8 mouse cellular contexts compared by ENCODE assay signal in genomic region chr6:47188193-47188592, GRCm38 (mm10).
DNase-seq lines count a peak whose midpoint lies in the region; ATAC-seq and TF ChIP-seq lines count a peak whose summit lies in the region.

No protein-coding gene starts in this region.

- H3K79me2 ChIP-seq in heart, adult 2 months (replicated peaks; ENCODE audit: control insufficient read depth, insufficient read depth, low read length) = no peaks in the 10 kb centered on the region

- TF ChIP-seq CTCF in heart, adult 2 months (IDR thresholded peaks at IDR 0.05) = peak; percentile 64
- TF ChIP-seq CTCF in left cerebral cortex, adult 2 months (IDR thresholded peaks at IDR 0.05) = peak; percentile 66

- TF ChIP-seq POLR2A in heart, adult 2 months (IDR thresholded peaks at IDR 0.05; ENCODE audit: insufficient read depth, low read depth, low read length) = no peak

- H3K36me3 ChIP-seq in heart, adult 2 months (ENCODE audit: control insufficient read depth, insufficient read depth, low read length) = no peaks in the 10 kb centered on the region

- H3K27ac ChIP-seq in heart, adult 2 months = no peak overlapping the region
- H3K27ac ChIP-seq in left cerebral cortex, adult 2 months = no peak overlapping the region

- H3K4me1 ChIP-seq in heart, adult 2 months (ENCODE audit: control insufficient read depth, insufficient read depth, low read length) = peaks cover 2% of the 10 kb centered on the region

- no peak for TF ChIP-seq EP300 in heart, adult 2 months (IDR thresholded peaks at IDR 0.05; ENCODE audit: insufficient read depth, low read depth, low read length)

- no peak for ATAC-seq in CD4-positive, CD25-positive, alpha-beta regulatory T cell, adult 4 months

- no peak for DNase-seq in heart, adult 2 months
- no peak for DNase-seq in heart, adult 8-10 months (ENCODE audit: low spot score)
- DNase-seq in CD4-positive helper T cell, adult 2 months (ENCODE audit: low read depth, low spot score) = peak; percentile 21
- peak; percentile 14 for DNase-seq in adrenal gland, adult 8-10 months
- DNase-seq in frontal cortex, postnatal 14 days (ENCODE audit: low spot score in 2 of 2) = peak; percentile 22 to 52
- DNase-seq in left cerebral cortex, adult 2 months (ENCODE audit: extremely low spot score in 1 of 2, low spot score in 2 of 2) = peak; percentile 28 to 45
- DNase-seq in retina, embryonic 14.5 days (ENCODE audit: low spot score) = peak; percentile 83

- intact Hi-C loops in heart, adult 2 months (cut with DNase I) = no loop called here
- intact Hi-C loops in left cerebral cortex, adult 2 months (cut with DNase I) = no loop called here

- WGBS in heart, adult 2 months = 50% methylated on average over 7 of the region's 7 CpGs

- H3K27me3 ChIP-seq in heart, adult 2 months (ENCODE audit: control insufficient read depth, insufficient read depth, low read length) = no peaks in the 10 kb centered on the region

- no peak overlapping the region for H3K9ac ChIP-seq in heart, adult 2 months (ENCODE audit: low read depth, low read length)

- no peak overlapping the region for H3K4me3 ChIP-seq in heart, adult 2 months
- no peak overlapping the region for H3K4me3 ChIP-seq in left cerebral cortex, adult 2 months

Comparison
In these comparisons a context has a peak if more than half of its experiments do, and no peak if none do; other contexts are left out.
1. DNase-seq: peak in CD4-positive helper T cell, adult 2 months (single experiment), adrenal gland, adult 8-10 months (single experiment), frontal cortex, postnatal 14 days (2 of 2), left cerebral cortex, adult 2 months (2 of 2) and retina, embryonic 14.5 days (single experiment); none in heart, adult 2 months (0 of 2) and heart, adult 8-10 months (single experiment).